Mouse (Mus musculus) heart, postnatal 0 days (tissue): ENCODE measurements at regions not wholly inside any gene's neighbourhood (a gene's known extent, or its start where the extent isn't known, plus 50 kb on each side); places are given as distances from the start of the nearest gene placed in this dataset.

ENCODE experiments used
- CTCF ChIP-seq: IDR thresholded peaks from 2 replicates; pipeline ENCODE4 v1.5.1; 2016; ENCODE audit warnings: antibody characterized with exemption, control low read depth, low read depth
- EP300 ChIP-seq: IDR thresholded peaks from 2 replicates; pipeline ENCODE4 v1.6.1; 2016; ENCODE audit warnings: antibody characterized with exemption, low read depth

GRCm38 (mm10) chr4:12749874-12750273, 578.1 kb upstream of the Fam92a start:
- TF ChIP-seq CTCF: no peak
- TF ChIP-seq EP300: no peak
